Mouse (Mus musculus): Measurements from ENCODE around the gene Sord.

DNA sequence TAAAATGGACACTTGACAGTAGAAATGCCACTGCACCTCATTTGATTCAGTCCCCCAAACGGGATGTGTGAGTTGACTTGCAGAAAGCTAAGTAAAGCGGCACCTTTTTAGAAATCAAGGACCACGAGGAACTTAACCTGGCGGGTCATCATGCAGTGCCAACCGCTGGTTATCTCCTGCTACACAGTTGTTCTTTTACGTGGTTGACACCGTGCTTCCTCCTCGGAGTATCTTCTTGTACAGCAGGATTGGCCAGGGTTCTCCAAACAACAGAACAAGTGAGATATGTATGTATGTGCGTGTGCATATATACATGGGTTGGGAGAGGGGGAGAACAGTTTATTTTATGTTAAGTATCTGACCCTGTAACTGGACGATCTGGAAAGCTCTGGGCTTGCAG is 13.2 kb downstream of the Sord start:
- no peak for TF ChIP-seq POLR2A (IDR thresholded peaks at IDR 0.05; ENCODE audit: borderline replicate concordance, extremely low read depth, low read depth, low read length)
- TF ChIP-seq CTCF (IDR thresholded peaks at IDR 0.05; ENCODE audit: insufficient read depth, low read length): no peak
